Mouse (Mus musculus) kidney, postnatal 36 days (tissue): ENCODE measurements at regions not wholly inside any gene's neighbourhood (a gene's known extent, or its start where the extent isn't known, plus 50 kb on each side); places are given as distances from the start of the nearest gene placed in this dataset.
A peak's percentile ranks its signal among the peaks of the same experiment; 100 is the strongest.
"Not testable (repeated sequence)": the region's sequence is repeated elsewhere in the genome, so short reads cannot be mapped to it uniquely, and the experiment has no call there.

Experiments
- DNase-seq, 2 experiments: peaks; one replicate each; pipeline ENCODE4 v3.0.0; 2021 to 2022; ENCODE audit warnings: mixed read lengths in 2 of 2

DNA sequence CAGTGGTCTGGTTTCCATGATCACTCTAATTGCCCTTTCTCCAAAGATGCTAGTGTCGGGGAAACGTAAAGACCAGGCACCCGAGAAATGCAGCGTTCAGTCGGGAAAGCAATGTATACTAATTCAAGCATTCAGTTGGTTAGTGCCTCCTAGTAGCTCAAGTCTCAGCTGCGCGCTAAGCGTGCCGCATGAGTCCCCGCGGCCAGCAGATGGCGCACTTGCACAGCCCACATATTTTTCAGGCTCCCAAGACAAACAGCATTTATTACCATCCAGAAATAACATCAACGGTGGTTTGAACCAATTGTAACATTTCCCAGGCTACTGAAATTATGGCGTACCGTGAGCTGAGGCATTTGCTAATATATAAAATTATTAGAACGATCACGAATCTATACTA, 222.3 kb downstream of the Brms1l start:
- DNase-seq = peak; percentile 59 to 90

DNA sequence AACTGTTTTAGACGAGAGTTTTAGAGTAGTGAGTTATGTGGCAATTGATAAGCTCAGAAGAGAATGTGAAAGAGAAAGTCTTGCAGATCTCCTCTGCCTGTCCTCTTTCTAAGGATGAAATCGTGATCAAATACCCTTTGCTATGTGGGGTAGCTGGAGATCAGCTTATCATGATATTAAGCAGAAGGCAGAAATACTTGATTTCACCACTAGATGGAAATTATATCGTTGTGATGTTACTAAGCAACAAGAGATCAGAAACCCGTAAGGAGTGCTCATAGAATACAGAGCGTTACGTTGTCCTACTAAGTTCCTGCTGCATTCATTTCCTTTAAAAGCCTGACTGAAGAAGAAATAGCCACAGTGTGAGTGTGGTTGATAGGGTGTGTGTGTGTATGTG, 219.3 kb downstream of the Brms1l start:
- DNase-seq = no peak

DNA sequence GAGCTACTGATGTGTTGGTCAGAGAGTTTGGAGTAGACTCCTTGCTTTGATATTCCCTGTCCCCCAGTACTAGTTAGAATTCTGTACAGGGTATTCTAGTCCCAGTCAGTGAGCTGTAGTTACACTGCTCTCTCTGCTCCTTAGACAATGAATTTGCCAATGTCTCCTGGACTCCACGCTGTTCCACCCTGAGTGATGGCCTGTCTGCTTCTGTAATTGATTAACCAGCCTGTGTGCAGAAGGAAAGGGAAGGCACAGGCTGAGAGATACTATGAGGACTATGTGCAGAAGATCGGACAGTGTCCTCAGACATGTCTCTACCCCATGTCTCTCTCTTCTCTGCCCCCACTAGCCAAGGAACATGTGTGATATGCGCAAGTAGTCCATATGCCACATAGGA, 209.9 kb downstream of the Brms1l start:
- peak; percentile 1 to 13 for DNase-seq

DNA sequence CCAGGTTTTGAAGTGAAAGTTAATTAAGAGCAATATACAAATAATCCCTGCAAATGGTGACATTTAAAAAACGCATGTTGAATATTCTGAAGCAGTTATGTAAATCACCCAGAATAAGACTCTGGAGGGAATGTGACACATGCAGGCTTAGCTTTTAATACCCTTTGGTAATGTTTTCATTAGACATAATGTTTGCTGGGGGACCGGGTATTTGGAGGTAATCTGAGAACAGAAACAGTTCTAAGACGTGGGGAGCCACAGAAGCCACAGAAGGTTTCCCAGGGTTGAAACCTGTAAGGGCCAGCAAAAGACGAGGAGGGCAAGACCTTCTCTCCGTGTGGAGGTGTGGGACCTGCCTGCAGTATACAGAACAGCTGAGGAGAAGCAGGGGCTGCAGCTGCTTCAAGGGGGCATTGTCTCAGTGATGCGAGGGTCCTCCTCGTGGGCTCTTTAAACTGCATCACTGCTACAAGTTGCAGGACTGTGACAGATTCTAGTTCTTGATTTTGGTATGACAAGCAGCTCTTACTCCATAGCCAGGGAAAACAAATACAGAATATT, 184.9 kb downstream of the Brms1l start:
- no peak for DNase-seq

DNA sequence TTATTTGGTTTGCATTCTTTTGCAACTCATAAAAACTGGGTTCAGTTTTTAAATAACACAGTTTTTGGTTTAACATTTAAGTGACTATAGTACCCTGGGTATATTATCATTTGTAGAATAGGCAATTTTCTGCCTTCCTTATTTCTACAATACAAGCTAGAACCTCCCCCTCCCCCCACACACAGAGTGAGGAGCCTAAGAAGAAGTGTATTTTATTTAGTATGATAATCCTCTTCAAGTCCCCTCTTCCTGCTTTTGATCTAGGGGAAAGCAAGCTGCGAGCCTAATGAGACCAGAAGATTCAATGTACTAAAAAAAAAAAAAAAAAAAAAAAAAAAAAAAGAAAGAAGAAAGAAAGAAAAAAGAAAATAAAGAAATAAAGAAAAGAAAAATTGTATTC, 184.4 kb downstream of the Brms1l start:
- no peak for DNase-seq

DNA sequence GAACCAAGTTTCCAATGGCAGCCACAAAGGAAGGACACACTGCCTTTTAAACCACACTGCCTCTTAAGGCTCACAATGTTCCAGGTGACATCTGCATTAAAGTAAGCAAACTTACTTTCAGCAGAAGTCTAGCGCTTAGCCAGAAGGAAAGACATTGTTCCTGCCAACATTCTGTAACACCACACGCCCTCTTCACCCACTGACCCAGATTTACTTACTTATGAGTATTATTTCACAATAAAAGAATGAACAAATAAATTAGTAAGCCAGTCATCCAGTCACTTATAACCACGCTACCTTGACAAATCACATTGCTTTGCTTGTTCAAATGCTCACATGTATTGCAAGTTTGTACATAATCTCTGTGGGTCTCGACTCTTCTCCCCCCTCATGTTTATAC, 173.9 kb downstream of the Brms1l start:
- DNase-seq = no peak

DNA sequence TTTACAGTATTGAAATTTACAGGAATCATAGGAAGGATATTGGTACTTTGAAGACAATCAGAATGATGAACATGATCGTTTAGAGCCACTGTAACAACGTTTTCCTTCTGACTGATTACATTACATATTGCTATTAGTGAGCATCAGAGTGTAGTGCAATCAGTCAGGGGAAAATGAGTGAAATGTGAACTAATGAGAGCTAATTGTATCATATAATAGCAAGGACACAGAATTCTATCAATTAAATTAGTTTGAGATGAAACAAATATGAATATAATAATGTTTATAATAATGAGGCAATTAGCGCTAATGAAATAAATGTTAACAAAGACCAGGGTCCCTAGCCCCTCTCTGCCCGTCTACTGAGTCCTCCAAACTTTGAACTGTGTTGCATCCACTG, 169.7 kb downstream of the Brms1l start:
- no peak for DNase-seq

DNA sequence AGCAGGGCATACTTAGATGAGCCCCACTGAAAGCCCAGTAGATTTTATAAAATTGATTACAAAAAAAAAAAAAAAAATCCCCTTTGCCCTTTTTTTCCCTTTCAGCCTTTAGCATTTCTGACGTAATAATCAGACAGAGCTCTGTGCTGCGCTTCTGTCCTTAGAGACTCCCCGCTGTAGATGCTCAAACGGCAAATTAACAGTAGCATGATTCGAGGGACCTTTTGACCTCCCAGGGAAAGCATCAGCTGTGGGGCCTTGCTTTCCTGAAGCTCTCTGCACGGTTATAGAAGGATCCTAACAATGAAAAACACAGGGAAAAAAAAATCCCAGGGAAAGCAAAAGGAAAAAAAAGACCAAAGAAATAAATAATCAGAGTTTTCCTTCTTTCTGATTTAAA, 169.2 kb downstream of the Brms1l start:
- no peak for DNase-seq

DNA sequence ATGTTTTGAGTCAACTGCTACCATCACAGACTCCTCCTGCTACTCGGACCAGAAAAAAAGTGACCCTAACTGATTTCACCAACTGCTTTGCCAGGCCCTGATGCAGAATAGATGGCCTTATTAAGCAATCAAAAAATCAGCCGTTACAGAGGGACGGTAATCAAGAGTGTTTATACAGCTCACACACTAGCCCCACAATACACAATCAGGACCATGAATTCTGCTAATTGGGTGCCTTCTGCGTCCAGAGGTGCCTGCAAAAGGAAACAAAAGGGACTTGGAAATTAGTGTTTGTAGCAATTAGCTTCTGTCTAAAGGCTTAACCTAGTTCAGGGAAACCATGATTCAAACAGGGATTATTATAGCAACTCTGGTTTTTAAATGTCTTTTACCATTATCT, 168.4 kb downstream of the Brms1l start:
- no peak for DNase-seq

DNA sequence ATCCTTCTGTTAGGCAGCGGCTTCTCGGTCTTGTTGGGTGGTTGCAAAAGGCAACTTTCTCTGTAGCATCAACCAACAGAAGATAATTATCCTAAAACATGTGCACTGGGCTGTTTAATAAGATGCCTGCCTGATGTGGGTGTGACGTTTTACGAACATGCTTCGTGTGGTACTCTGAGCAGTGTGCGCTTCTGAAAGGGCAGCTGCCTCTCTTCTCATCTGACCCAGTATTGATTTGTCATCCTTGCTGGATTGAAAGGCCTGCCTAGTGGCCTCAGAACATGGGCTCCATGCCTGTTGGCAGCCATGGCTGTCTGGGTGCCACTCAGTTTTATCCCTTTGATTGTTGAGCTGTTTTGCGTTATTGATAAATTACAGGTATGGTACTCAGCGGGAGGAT, 167.4 kb downstream of the Brms1l start:
- DNase-seq = no peak

DNA sequence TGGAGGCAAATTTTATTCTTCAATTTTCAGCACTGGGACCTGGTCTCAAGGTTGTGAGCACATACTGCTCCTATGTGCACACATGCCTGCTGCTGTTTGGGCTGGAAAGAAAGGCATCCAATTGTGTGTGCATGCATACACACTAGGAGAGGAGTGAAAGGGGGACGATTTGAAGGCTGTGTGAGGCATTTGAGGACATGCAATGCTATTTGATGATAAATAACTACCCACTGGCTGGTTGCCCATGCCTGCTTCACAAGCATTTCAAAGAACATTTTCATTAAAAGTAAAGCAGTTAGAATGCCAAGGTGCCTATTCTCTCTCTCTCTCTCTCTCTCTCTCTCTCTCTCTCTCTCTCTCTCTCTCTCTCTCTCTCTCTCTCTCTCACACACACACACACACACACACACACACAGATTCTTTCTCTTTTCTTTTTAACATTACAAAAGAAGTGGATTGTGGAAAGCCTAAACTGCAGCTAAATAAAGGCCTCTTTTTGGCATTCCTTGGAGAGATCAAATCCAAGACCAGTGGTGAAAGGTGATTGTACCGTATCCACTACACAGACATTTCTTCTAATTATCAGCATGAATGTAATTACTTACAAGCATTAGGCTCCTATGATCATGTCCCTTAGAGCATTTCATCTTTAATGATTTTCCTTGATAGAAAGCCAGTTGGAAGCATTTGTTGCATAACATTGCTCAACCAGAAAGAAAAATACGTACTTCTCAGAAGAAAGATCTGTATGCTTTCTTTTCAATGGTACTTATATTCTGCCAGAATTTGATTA, 160.7 kb downstream of the Brms1l start:
- DNase-seq = no peak

DNA sequence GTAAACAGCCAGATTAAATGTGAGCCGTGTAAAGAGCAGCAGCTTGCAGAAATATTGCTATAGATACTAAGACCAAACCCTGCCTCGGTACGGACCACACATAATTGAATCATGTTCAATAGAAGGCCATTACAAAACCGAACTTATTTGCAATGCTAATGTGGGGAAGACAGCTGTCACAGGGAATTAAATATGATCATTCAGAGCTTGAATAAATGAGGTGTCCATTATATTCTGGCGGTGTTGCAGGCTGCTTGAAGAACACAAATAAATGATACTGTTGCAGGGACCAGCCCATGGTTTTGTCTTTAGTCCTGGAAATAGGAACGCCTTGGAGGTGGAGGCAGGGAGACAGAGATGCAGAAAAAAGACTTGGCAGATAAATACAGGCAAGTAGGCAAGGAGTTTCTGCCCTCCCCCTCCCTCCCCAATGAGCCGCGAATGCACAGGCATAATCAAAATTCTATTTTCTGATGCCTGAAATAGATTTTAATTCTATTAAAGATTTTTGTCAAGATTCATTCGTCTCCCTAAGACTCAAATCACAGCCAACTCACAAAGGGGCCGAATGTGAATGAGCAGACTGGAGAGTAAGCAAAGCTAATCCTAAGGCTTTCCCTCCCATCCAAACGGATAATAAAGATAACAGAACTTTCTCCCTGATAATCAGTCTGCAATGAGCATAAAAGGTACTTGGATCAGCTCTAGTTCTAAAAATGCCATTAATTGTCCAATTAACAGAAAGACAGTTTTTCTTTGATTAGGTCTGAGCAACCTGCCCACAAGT, 147.6 kb downstream of the Brms1l start:
- no peak for DNase-seq

DNA sequence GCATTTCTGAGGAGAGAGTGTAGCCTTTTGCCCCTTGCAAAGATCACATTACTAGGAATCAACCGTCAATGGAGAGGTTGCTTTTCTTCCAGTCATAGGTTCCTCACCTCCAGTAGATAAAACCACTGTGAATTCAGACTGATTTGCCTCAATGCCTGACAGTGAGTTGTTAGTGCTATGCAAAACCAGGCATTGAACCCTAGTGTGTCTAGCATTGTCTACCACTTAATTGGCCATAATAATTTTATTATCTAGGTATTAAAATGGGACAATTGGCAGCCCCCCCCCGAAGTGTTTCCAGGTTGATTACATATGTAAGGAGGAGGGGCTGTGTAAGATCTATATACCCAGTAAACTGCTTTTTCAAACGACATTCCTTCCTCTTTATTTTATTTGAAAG, 147.0 kb downstream of the Brms1l start:
- DNase-seq = no peak

DNA sequence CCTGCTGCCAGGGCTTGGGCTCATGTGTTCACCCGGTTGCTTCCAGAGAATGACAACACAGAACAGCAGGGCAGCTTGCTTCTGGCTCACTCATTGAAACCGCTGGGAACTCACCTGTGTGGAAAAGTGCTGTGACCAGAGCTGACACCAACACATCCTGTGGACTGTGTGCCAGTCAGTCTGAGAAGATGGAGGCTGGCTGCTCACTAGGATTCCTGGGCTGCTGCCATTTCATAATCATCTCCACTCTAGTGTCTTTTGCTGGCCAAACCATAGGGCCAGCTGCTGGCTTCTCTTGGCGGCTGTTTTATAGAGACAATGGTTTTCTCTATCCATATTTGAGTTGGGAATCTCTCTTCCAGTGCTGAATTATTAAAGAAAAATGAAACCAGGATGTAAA, 138.1 kb downstream of the Brms1l start:
- DNase-seq = no peak

DNA sequence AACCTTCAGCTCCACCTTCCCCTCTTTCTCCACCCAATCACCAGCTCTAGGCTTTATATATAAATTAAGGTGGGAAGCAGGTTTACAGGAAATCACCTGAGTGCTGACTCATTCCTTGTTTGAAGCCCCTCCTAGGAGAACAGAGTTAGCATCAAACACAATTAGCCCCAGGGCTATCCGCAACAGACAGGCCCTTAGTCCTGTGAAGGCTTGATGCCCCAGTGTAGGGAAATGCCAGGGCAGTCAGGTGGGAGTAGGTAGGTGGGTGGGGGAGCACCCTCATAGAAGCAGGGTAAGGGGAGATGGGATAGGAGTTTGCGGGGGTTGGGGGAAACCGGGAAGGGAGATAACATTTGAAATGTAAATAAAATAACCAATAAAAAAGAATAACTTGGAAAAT, 123.2 kb downstream of the Brms1l start:
- not testable (repeated sequence) for DNase-seq

DNA sequence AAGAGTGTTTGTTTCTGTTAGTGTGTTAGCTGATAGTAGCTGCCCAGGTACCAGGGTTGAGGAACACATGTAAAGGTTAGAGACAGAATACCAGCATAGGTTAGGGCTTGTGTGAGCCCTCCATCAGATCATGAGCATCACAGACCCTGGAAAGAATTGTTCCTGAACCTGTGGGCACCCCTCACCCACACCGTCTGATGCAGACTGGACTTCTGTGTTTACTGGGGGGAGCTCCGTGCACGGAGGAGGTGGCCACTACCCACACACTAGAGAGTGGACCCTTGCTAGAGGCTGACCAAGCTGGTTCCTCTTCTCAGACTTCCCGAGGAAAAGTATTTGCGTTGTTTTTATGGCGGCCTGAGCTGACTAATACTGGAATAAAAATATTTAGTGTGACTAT, 104.4 kb downstream of the Brms1l start:
- no peak for DNase-seq

DNA sequence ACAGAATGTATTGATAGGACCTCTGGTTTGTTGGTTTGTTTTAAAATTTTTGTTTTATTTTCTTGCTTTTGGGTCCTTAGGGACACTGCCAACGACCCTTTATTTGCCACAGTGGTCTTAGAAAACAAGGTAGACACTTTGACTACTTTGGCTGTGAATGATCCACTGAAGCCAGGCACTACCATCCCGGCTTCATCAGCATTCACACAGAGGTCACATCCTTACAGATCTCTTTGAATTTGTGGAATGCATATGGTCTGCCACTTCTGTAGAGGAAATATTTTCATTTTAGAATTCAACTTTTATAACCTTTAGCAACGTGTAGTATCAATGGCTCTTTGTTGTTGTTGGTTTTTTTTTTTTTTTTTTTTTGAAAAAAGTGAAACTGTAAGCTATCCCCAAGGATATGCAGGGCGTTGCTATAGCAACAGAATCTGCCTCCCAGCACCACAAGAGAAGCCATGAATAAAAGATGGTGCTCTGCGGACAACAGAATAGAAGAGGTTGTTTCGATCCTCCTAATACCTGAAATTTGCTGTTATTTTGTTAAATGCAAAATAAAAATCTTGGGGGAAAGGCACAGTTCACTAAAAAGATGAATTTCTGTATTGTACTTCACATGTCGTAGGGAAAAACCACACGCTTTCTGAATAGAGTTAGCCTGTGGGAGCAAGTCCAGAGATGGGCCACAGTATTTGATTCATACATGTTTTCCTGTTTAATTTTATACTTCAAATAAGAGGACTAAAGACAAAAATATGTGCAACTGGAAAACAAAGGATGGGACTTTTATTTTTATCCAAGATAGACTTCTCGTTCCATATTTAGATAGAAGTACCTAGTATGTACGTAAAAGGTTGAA, 103.4 kb downstream of the Brms1l start:
- DNase-seq = no peak

DNA sequence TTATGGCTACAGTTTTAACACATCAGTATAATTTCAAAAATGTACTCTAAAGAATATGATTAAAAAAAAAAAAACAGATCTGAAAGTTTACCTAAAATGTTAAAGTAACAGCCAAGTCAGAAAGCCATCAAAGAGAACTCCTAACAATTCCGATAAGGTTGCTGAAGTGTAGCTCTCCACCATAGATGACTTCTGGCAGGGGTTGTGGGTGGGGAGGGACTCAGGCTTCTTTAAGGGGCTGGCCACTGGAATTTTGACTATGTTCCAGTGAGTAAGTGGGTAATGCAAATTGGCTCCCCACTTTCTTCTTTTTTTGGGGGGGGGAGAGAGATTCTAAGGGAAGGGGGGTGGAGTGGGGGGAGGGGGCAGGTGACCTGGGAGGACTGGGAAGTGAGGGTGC, 98.0 kb downstream of the Brms1l start:
- no peak for DNase-seq

DNA sequence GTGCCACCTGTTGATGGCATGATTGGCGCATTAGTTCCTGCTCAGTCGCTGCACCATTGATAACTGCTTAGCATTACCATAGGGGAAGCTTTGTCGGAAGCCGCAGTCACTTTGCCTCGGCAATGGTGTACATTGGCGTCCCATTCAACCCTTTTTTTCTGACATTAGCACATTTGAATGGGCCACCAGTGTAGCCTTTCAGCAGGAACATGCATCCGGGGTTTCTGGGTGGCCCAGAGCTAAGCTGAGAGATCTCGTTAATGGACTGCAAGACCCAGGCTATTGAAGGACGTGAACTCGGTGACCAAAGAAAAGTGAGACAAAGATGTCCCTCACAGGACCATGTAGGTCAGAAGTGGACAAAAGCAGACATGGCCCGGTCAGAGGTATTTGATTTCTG, 97.3 kb downstream of the Brms1l start:
- DNase-seq = no peak

DNA sequence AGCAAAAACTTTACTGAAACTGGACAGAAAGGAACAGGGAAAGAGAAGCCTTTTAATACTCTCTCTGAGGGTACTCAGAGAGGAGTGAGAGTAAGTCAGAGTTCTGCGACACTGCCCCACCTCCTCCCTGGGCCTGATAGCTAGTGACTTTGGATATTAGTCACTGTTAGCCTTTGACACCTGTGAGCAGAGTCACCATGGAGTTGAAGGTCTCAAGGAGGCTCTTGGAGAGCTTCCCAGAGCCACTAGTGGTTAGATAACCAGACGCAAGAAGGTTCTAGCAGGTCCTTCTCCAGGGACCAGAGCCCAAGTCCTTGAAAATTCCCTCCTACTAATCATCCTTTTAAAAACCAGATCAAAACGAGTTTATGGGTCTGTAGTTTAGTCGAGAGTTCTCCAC, 94.3 kb downstream of the Brms1l start:
- DNase-seq = no peak

DNA sequence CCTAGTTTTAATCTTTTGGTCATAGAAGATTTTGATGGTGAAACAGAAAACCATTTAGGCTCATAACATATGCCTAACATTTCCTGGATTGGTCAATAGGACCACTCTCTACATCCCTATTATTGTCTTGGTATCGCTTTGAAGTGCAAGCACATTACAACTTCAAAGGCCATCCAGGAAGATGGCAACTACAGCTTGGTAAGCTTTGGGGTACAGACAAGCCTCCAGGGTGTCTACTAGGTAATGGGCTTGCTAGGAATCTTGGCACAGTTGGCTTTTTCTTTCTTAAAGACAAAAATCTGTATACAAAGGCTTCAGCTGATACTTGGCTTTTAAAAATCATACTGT, 90.8 kb downstream of the Brms1l start:
- no peak for DNase-seq

DNA sequence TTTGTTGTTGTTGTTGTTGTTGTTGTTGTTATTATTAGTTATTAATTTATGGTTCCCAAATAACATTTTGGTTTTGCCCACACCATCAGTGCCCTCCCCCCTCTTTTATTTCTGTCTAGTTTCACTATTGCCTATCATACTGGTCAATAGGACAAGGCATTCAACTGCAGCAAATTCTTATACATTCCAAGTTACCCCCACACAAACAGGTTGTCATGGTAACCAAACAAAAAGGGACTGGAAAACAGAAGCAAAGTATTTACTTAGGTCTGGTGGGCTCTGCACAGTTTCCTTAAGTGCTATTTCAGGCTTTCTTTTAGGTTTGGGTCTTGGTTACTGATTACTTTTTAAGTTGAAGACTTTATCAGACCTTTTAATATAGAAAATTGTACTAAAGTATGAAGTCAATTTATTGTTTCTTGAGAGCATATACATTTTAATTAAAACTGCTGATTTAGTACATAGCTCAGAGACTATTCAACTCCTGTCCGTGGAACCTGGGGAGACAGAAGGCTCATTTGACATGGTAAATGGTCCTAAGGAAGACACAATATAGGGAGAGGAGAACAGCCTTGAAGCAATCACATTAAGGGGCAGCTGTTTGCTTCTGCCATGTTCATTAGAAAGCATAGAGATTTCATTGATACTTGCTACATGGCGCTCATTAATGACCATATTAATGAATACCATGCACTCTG, 90.3 kb downstream of the Brms1l start:
- no peak for DNase-seq
